Mouse (Mus musculus): Measurements from ENCODE around the gene Vars. TPM values are rescaled to one million over a fixed set of nuclear protein-coding genes. Genes with fewer than 3 reads are reported as not detected.

Gene Vars
- polyA plus RNA-seq, 2 experiments, result 88.3 to 163 TPM

DNA sequence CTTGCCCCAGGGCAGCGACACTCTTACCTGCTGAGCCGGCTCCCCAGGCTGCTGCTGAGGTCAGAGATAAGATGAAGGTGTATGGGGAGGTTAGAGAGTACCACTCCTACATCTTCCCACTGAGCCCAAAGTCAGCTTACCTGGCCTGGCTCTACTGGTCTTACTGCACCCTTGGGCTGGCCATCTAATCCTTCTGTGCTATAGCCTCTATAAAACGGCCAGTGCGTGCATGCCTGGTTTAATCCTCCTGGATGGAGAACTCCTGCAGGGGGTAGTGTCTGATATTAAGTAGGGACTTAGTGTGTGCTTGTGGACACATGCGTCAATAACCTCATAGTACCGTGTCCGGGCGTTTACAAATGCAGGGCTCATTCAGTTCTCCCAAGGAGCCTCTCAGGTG is 19.8 kb downstream of the Vars start:
- H3K4me1 ChIP-seq (ENCODE audit: control insufficient read depth, insufficient read depth, low read length), result peaks cover 5% of the 10 kb centered on the region; the same call in 1 of the 2 replicates
- H3K9me3 ChIP-seq (ENCODE audit: control insufficient read depth, low read length), result no peaks in the 10 kb centered on the region
- 86% methylated on average over 8 of the region's 8 CpGs for WGBS
- ATAC-seq (ENCODE audit: low FRiP score, low read depth) (no peak), DNase-seq (ENCODE audit: low spot score) (no peak)
- H3K27me3 ChIP-seq (ENCODE audit: control insufficient read depth, insufficient read depth, low read length), result no peaks in the 10 kb centered on the region
- TF ChIP-seq POLR2A (IDR thresholded peaks at IDR 0.05; ENCODE audit: borderline replicate concordance, extremely low read depth, insufficient read depth, insufficient read length), result no peak
- H3K27ac ChIP-seq (replicated peaks; ENCODE audit: low read depth, low read length), result no peak overlapping the region
- H3K4me2 ChIP-seq (replicated peaks; ENCODE audit: low read depth, low read length, severe bottlenecking), result no peak overlapping the region
- H3K36me3 ChIP-seq (ENCODE audit: control insufficient read depth, insufficient read depth, low read length), result peaks cover 16% of the 10 kb centered on the region
- no peak overlapping the region for H3K9ac ChIP-seq (ENCODE audit: low read depth, low read length, severe bottlenecking)
- no peak overlapping the region for H3K4me3 ChIP-seq (replicated peaks; ENCODE audit: low read length)

DNA sequence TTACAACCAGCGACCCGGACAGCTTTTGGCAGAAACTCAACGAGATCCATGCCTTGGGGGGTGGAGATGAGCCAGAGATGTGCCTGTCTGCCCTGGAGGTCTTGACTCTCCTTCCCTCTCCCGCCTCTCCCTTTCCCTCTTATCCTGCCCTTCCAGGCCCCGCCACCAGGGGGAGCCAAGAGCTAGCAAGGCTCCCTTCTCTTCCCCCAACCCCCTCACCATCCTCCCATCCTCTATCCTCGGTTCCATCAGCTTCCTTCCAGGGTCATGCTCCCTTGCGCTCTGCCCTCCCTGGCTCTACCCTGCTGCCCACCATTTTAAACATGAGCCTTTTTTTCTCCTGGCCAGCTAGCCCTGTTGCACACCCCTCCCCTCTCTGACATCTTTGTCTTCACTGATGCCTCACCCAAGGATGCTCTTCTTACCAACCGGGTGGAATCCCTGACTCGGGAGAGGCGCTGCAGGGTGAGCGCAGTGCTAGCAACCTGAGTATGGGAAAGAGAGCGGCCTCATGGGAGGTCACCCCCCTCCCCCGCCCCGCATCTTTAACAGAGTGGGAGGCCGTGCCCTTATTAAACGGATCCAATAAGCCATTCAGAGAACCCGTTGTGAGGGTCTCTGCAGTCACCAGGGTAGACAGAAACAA is 20.5 kb downstream of the Vars start:
- ATAC-seq (ENCODE audit: low FRiP score, low read depth), result peak; percentile 70
- no peak overlapping the region for H3K4me3 ChIP-seq (replicated peaks; ENCODE audit: low read length)
- H3K4me1 ChIP-seq (ENCODE audit: control insufficient read depth, insufficient read depth, low read length), result peaks cover 10% of the 10 kb centered on the region
- H3K4me2 ChIP-seq (replicated peaks; ENCODE audit: low read depth, low read length, severe bottlenecking), result peak overlapping the region; percentile 30
- WGBS, result 13% methylated on average over 16 of the region's 17 CpGs
- H3K27me3 ChIP-seq (ENCODE audit: control insufficient read depth, insufficient read depth, low read length), result no peaks in the 10 kb centered on the region
- H3K9ac ChIP-seq (ENCODE audit: low read depth, low read length, severe bottlenecking), result no peak overlapping the region
- peaks cover 9% of the 10 kb centered on the region for H3K36me3 ChIP-seq (ENCODE audit: control insufficient read depth, insufficient read depth, low read length)
- no peak for TF ChIP-seq POLR2A (IDR thresholded peaks at IDR 0.05; ENCODE audit: borderline replicate concordance, extremely low read depth, insufficient read depth, insufficient read length)
- peak; percentile 61 for DNase-seq (ENCODE audit: low spot score)
- H3K9me3 ChIP-seq (ENCODE audit: control insufficient read depth, low read length), result no peaks in the 10 kb centered on the region
- H3K27ac ChIP-seq (replicated peaks; ENCODE audit: low read depth, low read length), result no peak overlapping the region

DNA sequence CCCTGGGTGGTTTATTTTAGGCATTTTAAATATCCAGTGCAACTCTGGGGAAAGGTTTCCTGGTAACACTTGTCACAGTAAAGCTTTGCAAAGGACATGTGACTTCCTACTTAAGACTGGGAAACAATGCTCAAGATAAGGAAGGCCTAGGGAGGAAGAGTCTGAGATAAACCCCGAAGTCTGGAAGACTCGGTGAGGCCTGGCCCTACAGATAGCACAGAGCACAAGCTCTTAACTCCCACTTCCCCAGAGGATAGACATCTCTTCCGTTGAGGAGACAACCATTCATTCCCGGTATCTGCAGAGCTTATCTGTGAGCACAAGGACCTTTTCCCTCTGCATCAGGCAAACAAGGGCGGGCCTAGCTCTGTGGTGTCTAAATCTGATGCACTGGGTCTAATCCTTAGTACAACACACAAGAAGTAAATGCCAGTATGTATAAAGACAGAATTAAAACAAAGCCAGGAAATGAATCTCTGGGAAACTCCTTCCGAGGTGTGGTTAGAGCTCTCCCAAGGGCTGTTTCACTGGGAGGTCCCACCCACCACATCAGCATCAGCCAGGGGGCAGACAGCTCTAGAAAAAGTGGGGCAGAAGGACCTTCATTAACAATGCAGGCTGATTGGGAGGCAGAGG is 21.2 kb downstream of the Vars start:
- DNase-seq (ENCODE audit: low spot score) (no peak), ATAC-seq (ENCODE audit: low FRiP score, low read depth) (no peak)
- Histone ChIP-seq H3K27me3 (ENCODE audit: control insufficient read depth, insufficient read depth, low read length) (no peaks in the 10 kb centered on the region), H3K36me3 (ENCODE audit: control insufficient read depth, insufficient read depth, low read length) (peaks cover 2% of the 10 kb centered on the region; the same call in 1 of the 2 replicates), H3K9me3 (ENCODE audit: control insufficient read depth, low read length) (no peaks in the 10 kb centered on the region), H3K9ac (ENCODE audit: low read depth, low read length, severe bottlenecking) (no peak overlapping the region), H3K4me1 (ENCODE audit: control insufficient read depth, insufficient read depth, low read length) (peaks cover 11% of the 10 kb centered on the region), H3K4me3 (replicated peaks; ENCODE audit: low read length) (no peak overlapping the region), H3K4me2 (replicated peaks; ENCODE audit: low read depth, low read length, severe bottlenecking) (no peak overlapping the region), H3K27ac (replicated peaks; ENCODE audit: low read depth, low read length) (no peak overlapping the region)
- WGBS, result 66% methylated on average over 6 of the region's 6 CpGs
- no peak for TF ChIP-seq POLR2A (IDR thresholded peaks at IDR 0.05; ENCODE audit: borderline replicate concordance, extremely low read depth, insufficient read depth, insufficient read length)

DNA sequence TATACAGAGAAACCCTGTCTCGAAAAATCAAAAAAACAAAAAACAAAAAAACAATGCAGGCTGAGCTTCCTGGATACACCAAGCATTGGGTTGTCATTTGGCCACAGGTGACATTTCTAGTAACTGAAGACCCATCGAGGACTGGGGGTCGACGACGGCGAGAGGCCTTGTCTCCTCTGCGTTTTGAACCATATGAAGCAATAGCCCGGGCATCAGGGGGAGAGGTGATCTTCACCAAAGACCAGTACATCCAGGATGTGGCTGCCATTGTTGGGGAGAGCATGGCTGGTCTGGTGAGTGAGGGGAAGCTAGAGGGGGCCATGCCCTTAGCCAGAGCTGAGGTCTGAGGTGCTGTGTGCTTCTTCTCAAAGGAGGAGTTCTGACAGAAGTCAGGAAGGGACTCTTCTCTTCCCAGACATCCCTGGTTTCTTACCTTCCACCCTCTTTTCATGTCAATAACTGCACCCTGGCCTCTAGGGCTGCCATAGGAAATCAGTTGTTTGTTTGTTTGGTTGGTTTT is 21.8 kb downstream of the Vars start:
- peaks cover 16% of the 10 kb centered on the region for H3K4me1 ChIP-seq (ENCODE audit: control insufficient read depth, insufficient read depth, low read length)
- TF ChIP-seq POLR2A (IDR thresholded peaks at IDR 0.05; ENCODE audit: borderline replicate concordance, extremely low read depth, insufficient read depth, insufficient read length), result no peak
- H3K9ac ChIP-seq (ENCODE audit: low read depth, low read length, severe bottlenecking), result no peak overlapping the region
- H3K36me3 ChIP-seq (ENCODE audit: control insufficient read depth, insufficient read depth, low read length), result no peaks in the 10 kb centered on the region
- H3K27me3 ChIP-seq (ENCODE audit: control insufficient read depth, insufficient read depth, low read length), result no peaks in the 10 kb centered on the region
- no peaks in the 10 kb centered on the region for H3K9me3 ChIP-seq (ENCODE audit: control insufficient read depth, low read length)
- ATAC-seq (ENCODE audit: low FRiP score, low read depth) (no peak), DNase-seq (ENCODE audit: low spot score) (no peak)
- no peak overlapping the region for H3K27ac ChIP-seq (replicated peaks; ENCODE audit: low read depth, low read length)
- no peak overlapping the region for H3K4me2 ChIP-seq (replicated peaks; ENCODE audit: low read depth, low read length, severe bottlenecking)
- H3K4me3 ChIP-seq (replicated peaks; ENCODE audit: low read length), result no peak overlapping the region
- WGBS, result 92% methylated on average over 8 of the region's 8 CpGs

DNA sequence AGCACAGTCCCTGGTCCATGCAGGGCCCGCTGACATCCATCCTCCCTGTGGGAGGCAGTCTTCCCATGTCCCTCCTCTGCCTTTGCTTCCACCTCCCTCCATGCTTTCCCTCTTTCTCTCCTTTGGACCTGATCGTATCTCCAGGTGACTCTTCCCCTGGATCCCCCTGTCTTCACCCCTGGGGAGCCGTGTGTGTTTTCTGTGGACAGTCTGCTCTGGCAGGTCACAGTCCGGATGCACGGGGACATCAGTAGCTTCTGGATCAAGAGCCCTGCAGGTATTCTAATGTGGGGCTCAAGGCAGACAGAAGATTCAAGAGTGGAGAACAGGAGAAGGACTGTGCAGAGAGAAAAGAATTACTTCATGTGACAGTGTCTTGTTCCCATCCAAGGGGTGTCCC is 22.4 kb downstream of the Vars start:
- no peak for TF ChIP-seq POLR2A (IDR thresholded peaks at IDR 0.05; ENCODE audit: borderline replicate concordance, extremely low read depth, insufficient read depth, insufficient read length)
- Histone ChIP-seq H3K4me3 (replicated peaks; ENCODE audit: low read length) (no peak overlapping the region), H3K36me3 (ENCODE audit: control insufficient read depth, insufficient read depth, low read length) (no peaks in the 10 kb centered on the region), H3K4me1 (ENCODE audit: control insufficient read depth, insufficient read depth, low read length) (peaks cover 18% of the 10 kb centered on the region), H3K27ac (replicated peaks; ENCODE audit: low read depth, low read length) (no peak overlapping the region), H3K27me3 (ENCODE audit: control insufficient read depth, insufficient read depth, low read length) (no peaks in the 10 kb centered on the region), H3K9me3 (ENCODE audit: control insufficient read depth, low read length) (no peaks in the 10 kb centered on the region), H3K4me2 (replicated peaks; ENCODE audit: low read depth, low read length, severe bottlenecking) (no peak overlapping the region), H3K9ac (ENCODE audit: low read depth, low read length, severe bottlenecking) (no peak overlapping the region)
- WGBS, result 77% methylated on average over 5 of the region's 5 CpGs
- DNase-seq (ENCODE audit: low spot score), result no peak
- no peak for ATAC-seq (ENCODE audit: low FRiP score, low read depth)

Data from limb, embryonic 14.5 days (tissue).